Mouse (Mus musculus): ENCODE results near the gene Xlr4a. TPM values are rescaled to one million over a fixed set of nuclear protein-coding genes. Genes with fewer than 3 reads are reported as not detected.
"Not testable (repeated sequence)": the region's sequence is repeated elsewhere in the genome, so short reads cannot be mapped to it uniquely, and the experiment has no call there.

Xlr4a gene
- not detected for total RNA-seq (2021)
- long read RNA-seq, experiment 1 = 0 reads
- long read RNA-seq, experiment 2 = 0 reads

GRCm38 (mm10) chrX:73082267-73083055, at the start of gene Xlr4a:
TSS of gene Xlr4a (minus strand) at chrX:73082478.
- not testable (repeated sequence) for DNase-seq (ENCODE audit: low spot score in 2 of 2)

GRCm38 (mm10) chrX:73122859-73123829, 40.9 kb upstream of the Xlr4a start:
- not testable (repeated sequence) for DNase-seq (ENCODE audit: low spot score in 2 of 2)

GRCm38 (mm10) chrX:73116747-73117146, 34.5 kb upstream of the Xlr4a start, which contains the start of gene Gm14685:
TSS of gene Gm14685 (plus strand) at chrX:73117047.
- not testable (repeated sequence) for DNase-seq (ENCODE audit: low spot score in 2 of 2)

- peak in 1 of 2 experiments; percentile 1 for DNase-seq (ENCODE audit: low spot score in 2 of 2)
These were observed 14.7 kb upstream of the Xlr4a start, which contains the start of gene Xlr3a for GRCm38 (mm10) chrX:73096941-73097508. TSS of gene Xlr3a (minus strand) at chrX:73097095.

- DNase-seq (ENCODE audit: low spot score in 2 of 2) = not testable (repeated sequence)
These were observed 15.4 kb downstream of the Xlr4a start for GRCm38 (mm10) chrX:73066765-73067312.

- DNase-seq (ENCODE audit: low spot score in 2 of 2) = peak in 1 of 2 experiments; percentile 3
These were observed 17.9 kb downstream of the Xlr4a start, which contains the start of gene Pnma3 for GRCm38 (mm10) chrX:73064415-73064793. TSS of gene Pnma3 (plus strand) at chrX:73064787.

- peak; percentile 14 to 30 for DNase-seq (ENCODE audit: low spot score in 2 of 2)
These were observed 18.5 kb downstream of the Xlr4a start for GRCm38 (mm10) chrX:73063512-73064414.

GRCm38 (mm10) chrX:73062323-73062722, 20.0 kb downstream of the Xlr4a start:
- DNase-seq (ENCODE audit: low spot score in 2 of 2) = no peak

GRCm38 (mm10) chrX:73061528-73061927, 20.8 kb downstream of the Xlr4a start:
- DNase-seq (ENCODE audit: low spot score in 2 of 2) = no peak

GRCm38 (mm10) chrX:73053860-73054563, 28.3 kb downstream of the Xlr4a start:
- peak; percentile 91 to 94 for DNase-seq (ENCODE audit: low spot score in 2 of 2)

- no peak for DNase-seq (ENCODE audit: low spot score in 2 of 2)
These were observed 42.6 kb downstream of the Xlr4a start for GRCm38 (mm10) chrX:73039666-73040065.

- DNase-seq (ENCODE audit: low spot score in 2 of 2) = no peak
These were observed 43.4 kb downstream of the Xlr4a start for GRCm38 (mm10) chrX:73038831-73039230.

- no peak for DNase-seq (ENCODE audit: low spot score in 2 of 2)
These were observed 45.3 kb downstream of the Xlr4a start, which contains the start of gene Pnma5 for GRCm38 (mm10) chrX:73037003-73037402. TSS of gene Pnma5 (minus strand) at chrX:73037103.

Other genes with a start within 250 kb of the Xlr4a start
- 10 to 100 TPM; 57.0 to 58.1 TPM for gene Cetn2, start 164.1 kb downstream of the Xlr4a start, total RNA-seq (2021)
- 10 to 100 TPM; 22.6 to 30.0 TPM for gene Nsdhl, start 163.9 kb downstream of the Xlr4a start, total RNA-seq (2021)
- gene Zfp185, start 95.1 kb downstream of the Xlr4a start, total RNA-seq (2021) = under 1 TPM; 0.95 to 0.96 TPM
- gene Pnma5, start 45.4 kb downstream of the Xlr4a start, total RNA-seq (2021) = under 1 TPM; 0.21 to 0.40 TPM
- gene Pnma3, start 17.7 kb downstream of the Xlr4a start, total RNA-seq (2021) = 10 to 100 TPM; 15.5 to 15.9 TPM
- gene Xlr3a, start 14.6 kb upstream of the Xlr4a start, total RNA-seq (2021) = 1 to 10 TPM in 1 of 2 experiments, not detected in 1; 3.6 TPM
- gene Gm14685, start 34.6 kb upstream of the Xlr4a start, total RNA-seq (2021) = 1 to 10 TPM in 1 of 2 experiments, under 1 TPM in 1; 0.94 to 2.3 TPM
- gene Xlr5b, start 66.3 kb upstream of the Xlr4a start, total RNA-seq (2021) = not detected
- gene DXBay18, start 67.0 kb upstream of the Xlr4a start, total RNA-seq (2021) = under 1 TPM in 1 of 2 experiments, not detected in 1; 0.89 TPM
- gene Spin2d, start 94.5 kb upstream of the Xlr4a start, total RNA-seq (2021) = not detected
- gene Xlr3b, start 109.7 kb upstream of the Xlr4a start, total RNA-seq (2021) = 1 to 10 TPM; 4.4 to 9.2 TPM
- under 1 TPM in 1 of 2 experiments, not detected in 1; 0.95 TPM for gene Xlr4b, start 131.9 kb upstream of the Xlr4a start, total RNA-seq (2021)
- gene F8a, start 145.8 kb upstream of the Xlr4a start, total RNA-seq (2021) = 10 to 100 TPM; 16.3 to 19.0 TPM
- not detected for gene Xlr4c, start 160.7 kb upstream of the Xlr4a start, total RNA-seq (2021)
- not detected for gene Xlr3c, start 182.9 kb upstream of the Xlr4a start, total RNA-seq (2021)
- not detected for gene Xlr5a, start 210.5 kb upstream of the Xlr4a start, total RNA-seq (2021)
- gene Xlr5c, start 210.5 kb upstream of the Xlr4a start, total RNA-seq (2021) = not detected